Mouse (Mus musculus) heart, adult 2 months (tissue): ENCODE measurements at regions not wholly inside any gene's neighbourhood (a gene's known extent, or its start where the extent isn't known, plus 50 kb on each side); places are given as distances from the start of the nearest gene placed in this dataset.
A peak's percentile ranks its signal among the peaks of the same experiment; 100 is the strongest.

Experiments used
- DNase-seq, 2 experiments: peaks; one replicate each; pipeline ENCODE4 v3.0.0; 2021
- H3K27ac ChIP-seq: fragments of 200-600 bp; 2 replicates; pipeline ENCODE4 v1.8.1; 2022
- H3K27me3 ChIP-seq: fragments of 200-500 bp; 2 replicates; pipeline ENCODE4 v1.6.1; 2012; ENCODE audit warnings: mild to moderate bottlenecking, low read length, inconsistent platforms, mixed read lengths; ENCODE audit not compliant: control insufficient read depth, insufficient read depth
- H3K36me3 ChIP-seq: fragments of 200-500 bp; 2 replicates; pipeline ENCODE4 v1.6.1; 2012; ENCODE audit warnings: low read length, inconsistent platforms; ENCODE audit not compliant: control insufficient read depth, insufficient read depth
- H3K4me1 ChIP-seq: fragments of 200-500 bp; 2 replicates; pipeline ENCODE4 v1.6.1; 2011; ENCODE audit warnings: low read length; ENCODE audit not compliant: control insufficient read depth, insufficient read depth
- H3K4me3 ChIP-seq: fragments of 200-600 bp; 2 replicates; pipeline ENCODE4 v1.8.1; 2022
- H3K79me2 ChIP-seq: fragments of 200-500 bp; replicated peaks from 2 replicates; pipeline ENCODE4 v1.6.1; 2012; ENCODE audit warnings: mild to moderate bottlenecking, inconsistent platforms, low read length, moderate library complexity, mixed read lengths; ENCODE audit not compliant: control insufficient read depth, insufficient read depth
- H3K9ac ChIP-seq: fragments of 200-500 bp; 2 replicates; pipeline ENCODE4 v1.6.1; 2012; ENCODE audit warnings: low read depth, mild to moderate bottlenecking, control low read depth, inconsistent platforms, low read length, mixed read lengths
- CTCF ChIP-seq: fragments of 200-600 bp; IDR thresholded peaks from 2 replicates; pipeline ENCODE4 v1.8.1; 2022; ENCODE audit warnings: antibody characterized with exemption, mild to moderate bottlenecking, moderate library complexity
- EP300 ChIP-seq: fragments of 200-500 bp; IDR thresholded peaks from 2 replicates; pipeline ENCODE4 v1.6.1; 2011; ENCODE audit warnings: low read depth, low read length, control low read depth; ENCODE audit not compliant: insufficient read depth
- POLR2A ChIP-seq: fragments of 200-500 bp; IDR thresholded peaks from 2 replicates; pipeline ENCODE4 v1.6.1; 2011; ENCODE audit warnings: mild to moderate bottlenecking, low read depth, low read length, control low read depth; ENCODE audit not compliant: insufficient read depth
- WGBS: fragments of 180-500 bp; shearing (Covaris S2); methylation state at CpG from one replicate; pipeline ENCODE4 v1.1.7; 2018; 5-methylcytosine and 5-hydroxymethylcytosine counted together
- intact Hi-C: fragments of 180-260 bp; cut with DNase I; formaldehyde crosslinking; loops from one replicate; pipeline ENCODE4 v1.15.1; 2025

DNA sequence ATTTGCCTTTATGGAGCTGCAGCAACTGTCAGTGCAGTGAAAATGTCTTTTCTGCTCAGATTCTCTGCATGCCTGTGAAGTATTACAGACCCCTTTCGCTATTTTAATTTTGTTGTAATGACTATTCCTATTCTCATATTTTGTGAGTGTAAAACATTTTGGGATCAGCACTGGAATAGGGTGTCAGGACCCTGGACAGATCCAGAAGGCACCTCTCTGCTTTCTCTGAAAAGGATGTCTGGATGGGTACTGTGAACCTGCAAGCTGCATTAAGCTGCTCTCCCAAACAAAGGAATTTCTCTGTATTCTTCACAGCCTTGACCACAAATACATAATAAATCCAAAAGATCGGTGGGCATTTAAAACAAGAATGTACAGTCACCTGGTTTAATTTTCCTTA is 460.8 kb downstream of the Rapgef2 start:
- DNase-seq: no peak
- H3K9ac ChIP-seq: no peak overlapping the region
- intact Hi-C loops: no loop called here
- H3K79me2 ChIP-seq: no peaks in the 10 kb centered on the region
- H3K4me1 ChIP-seq: no peaks in the 10 kb centered on the region
- no peak overlapping the region for H3K27ac ChIP-seq
- no peak overlapping the region for H3K4me3 ChIP-seq
- no peaks in the 10 kb centered on the region for H3K27me3 ChIP-seq
- 37% methylated on average over 2 of the region's 2 CpGs for WGBS
- H3K36me3 ChIP-seq: no peaks in the 10 kb centered on the region
- TF ChIP-seq CTCF (no peak), EP300 (no peak), POLR2A (no peak)

- H3K27ac ChIP-seq: no peak overlapping the region
- no peaks in the 10 kb centered on the region for H3K27me3 ChIP-seq
- intact Hi-C loops: no loop called here
- no peaks in the 10 kb centered on the region for H3K4me1 ChIP-seq
- WGBS: 86% methylated on average over 3 of the region's 3 CpGs
- no peak overlapping the region for H3K4me3 ChIP-seq
- DNase-seq: no peak
- H3K79me2 ChIP-seq: no peaks in the 10 kb centered on the region
- no peak overlapping the region for H3K9ac ChIP-seq
- no peak for TF ChIP-seq CTCF
- no peak for TF ChIP-seq POLR2A
- no peak for TF ChIP-seq EP300
- H3K36me3 ChIP-seq: no peaks in the 10 kb centered on the region
Measured at GRCm38 (mm10) chr3:78812425-78812824, 473.9 kb downstream of the Rapgef2 start.

- DNase-seq: no peak
- Histone ChIP-seq H3K36me3 (no peaks in the 10 kb centered on the region), H3K4me1 (no peaks in the 10 kb centered on the region), H3K27me3 (no peaks in the 10 kb centered on the region), H3K79me2 (no peaks in the 10 kb centered on the region), H3K9ac (no peak overlapping the region), H3K27ac (no peak overlapping the region), H3K4me3 (no peak overlapping the region)
- TF ChIP-seq POLR2A: no peak
- 79% methylated on average over 5 of the region's 5 CpGs for WGBS
- intact Hi-C loops: no loop called here
Measured at GRCm38 (mm10) chr3:78810431-78811152, 475.7 kb downstream of the Rapgef2 start.

DNA sequence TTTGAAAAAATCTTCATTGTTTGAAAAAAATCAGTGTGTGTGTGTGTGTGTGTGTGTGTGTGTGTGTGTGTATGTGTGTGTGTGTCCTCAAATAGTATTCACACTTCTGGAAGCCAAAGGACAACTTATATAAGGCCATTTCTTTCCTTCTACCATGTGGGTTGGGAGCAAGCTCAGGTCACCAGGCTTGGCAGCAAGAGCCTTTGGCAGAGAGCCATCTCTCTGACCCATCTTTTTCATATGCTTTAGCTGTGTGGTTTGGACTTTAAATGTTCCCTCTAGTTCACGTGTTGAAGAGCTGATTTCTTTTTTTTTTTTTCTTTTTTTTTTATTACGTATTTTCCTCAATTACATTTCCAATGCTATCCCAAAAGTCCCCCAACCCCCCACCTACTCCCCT is 483.1 kb downstream of the Rapgef2 start:
- TF ChIP-seq CTCF: no peak
- no peak for TF ChIP-seq POLR2A
- TF ChIP-seq EP300: no peak
- Histone ChIP-seq H3K79me2 (no peaks in the 10 kb centered on the region), H3K36me3 (no peaks in the 10 kb centered on the region), H3K4me3 (no peak overlapping the region), H3K27ac (no peak overlapping the region), H3K9ac (no peak overlapping the region), H3K27me3 (no peaks in the 10 kb centered on the region), H3K4me1 (no peaks in the 10 kb centered on the region)
- DNase-seq: peak in 1 of 2 experiments; percentile 4
- intact Hi-C loops: no loop called here
- 53% methylated on average over 2 of the region's 2 CpGs for WGBS

- WGBS: 70% methylated on average over 4 of the region's 4 CpGs
- no peaks in the 10 kb centered on the region for H3K36me3 ChIP-seq
- TF ChIP-seq CTCF (no peak), EP300 (no peak), POLR2A (no peak)
- no peaks in the 10 kb centered on the region for H3K4me1 ChIP-seq
- DNase-seq: no peak
- no peak overlapping the region for H3K4me3 ChIP-seq
- H3K27me3 ChIP-seq: no peaks in the 10 kb centered on the region
- H3K27ac ChIP-seq: no peak overlapping the region
- no peaks in the 10 kb centered on the region for H3K79me2 ChIP-seq
- intact Hi-C loops: no loop called here
- H3K9ac ChIP-seq: no peak overlapping the region
Measured at GRCm38 (mm10) chr3:78795951-78796455, 490.3 kb downstream of the Rapgef2 start.

- intact Hi-C loops: no loop called here
- WGBS: 94% methylated on average over 7 of the region's 7 CpGs
- TF ChIP-seq EP300: no peak
Measured at GRCm38 (mm10) chr3:78792440-78793057, 493.8 kb downstream of the Rapgef2 start.

More at GRCm38 (mm10) chr3:78792440-78793057, 493.8 kb downstream of the Rapgef2 start:
- Histone ChIP-seq H3K36me3 (no peaks in the 10 kb centered on the region), H3K27ac (no peak overlapping the region), H3K4me3 (no peak overlapping the region), H3K9ac (no peak overlapping the region), H3K4me1 (no peaks in the 10 kb centered on the region), H3K27me3 (no peaks in the 10 kb centered on the region), H3K79me2 (no peaks in the 10 kb centered on the region)
- DNase-seq: no peak
